ENCODE assay signal across 33 mouse cellular contexts in genomic region chr4:141781201-141781985, GRCm38 (mm10). TPM values are rescaled to one million over a fixed set of nuclear protein-coding genes. Genes with fewer than 3 reads are reported as not detected.
DNase-seq lines count a peak whose midpoint lies in the region; ATAC-seq lines count a peak whose summit lies in the region.
"Had no signal": no experiment of that assay in that cellular context is flagged by ENCODE, and none has a peak within 500 bp of the region (broad histone marks: within the 10 kb centered on the region; RNA-seq: fewer than 3 reads in every experiment).

No protein-coding gene starts in this region.

- no peaks in the 10 kb centered on the region for H3K9me3 ChIP-seq in heart, embryonic 12.5 days (replicated peaks)
- no peaks in the 10 kb centered on the region for H3K9me3 ChIP-seq in midbrain, embryonic 10.5 days (replicated peaks)
- H3K9me3 ChIP-seq: embryonic facial prominence, embryonic 12.5 days; embryonic facial prominence, embryonic 15.5 days; G1E; heart, embryonic 13.5 days had no signal

- no peaks in the 10 kb centered on the region for H3K27me3 ChIP-seq in heart, embryonic 12.5 days (replicated peaks)
- H3K27me3 ChIP-seq in midbrain, embryonic 10.5 days (ENCODE audit: low read depth, poor library complexity, severe bottlenecking): no peaks in the 10 kb centered on the region
- H3K27me3 ChIP-seq: CH12.LX; embryonic facial prominence, embryonic 12.5 days; embryonic facial prominence, embryonic 15.5 days; heart, embryonic 13.5 days; Patski had no signal

- peak; percentile 87 for DNase-seq in heart, adult 11 months
- peak; percentile 85 for DNase-seq in adrenal gland, adult 2 months
- peak; percentile 73 for DNase-seq in adrenal gland, postnatal 10 days
- DNase-seq in adrenal gland, postnatal 36 days: peak; percentile 81
- no peak for DNase-seq in layer of hippocampus, postnatal 14 days (ENCODE audit: low spot score in 2 of 2)
- DNase-seq in midbrain, embryonic 10.5 days (ENCODE audit: low spot score): no peak
- DNase-seq: B cell, adult 2 months; cerebellum, adult 11 months; cerebellum, adult 2 months; cerebellum, adult 9-11 months; cerebellum, postnatal 25 days; forebrain, postnatal 0 days; gastrocnemius, adult 2 months; gastrocnemius, postnatal 14 days; heart, adult 18-20 months; heart, postnatal 14 days; heart, postnatal 4 days had no signal

- ATAC-seq in heart, embryonic 12.5 days (ENCODE audit: insufficient number of reproducible peaks, low FRiP score): no peak
- ATAC-seq: forebrain, embryonic 14.5 days; forebrain, postnatal 0 days; hindbrain, postnatal 0 days; inflammation-experienced regulatory T-cells, adult 6 months; intestine, embryonic 16.5 days; Patski had no signal

- no peak overlapping the region for H3K4me2 ChIP-seq in heart, embryonic 12.5 days
- H3K4me2 ChIP-seq: embryonic facial prominence, embryonic 12.5 days; embryonic facial prominence, embryonic 15.5 days; heart, embryonic 13.5 days; hindbrain, embryonic 14.5 days had no signal

- no peaks in the 10 kb centered on the region for H3K4me1 ChIP-seq in heart, embryonic 12.5 days (replicated peaks)
- H3K4me1 ChIP-seq in midbrain, embryonic 10.5 days: no peaks in the 10 kb centered on the region
- H3K4me1 ChIP-seq: embryonic facial prominence, embryonic 12.5 days; embryonic facial prominence, embryonic 15.5 days; heart, embryonic 13.5 days had no signal

- H3K36me3 ChIP-seq in heart, embryonic 12.5 days: peaks cover 96% of the 10 kb centered on the region
- H3K36me3 ChIP-seq in midbrain, embryonic 10.5 days: peaks cover 97% of the 10 kb centered on the region

- H3K27ac ChIP-seq in heart, embryonic 12.5 days (ENCODE audit: poor library complexity, severe bottlenecking): no peak overlapping the region
- no peak overlapping the region for H3K27ac ChIP-seq in midbrain, embryonic 10.5 days (replicated peaks)
- H3K27ac ChIP-seq: embryonic facial prominence, embryonic 12.5 days; embryonic facial prominence, embryonic 15.5 days; gastrocnemius, adult 2 months; heart, embryonic 13.5 days; hindbrain, embryonic 14.5 days; hindbrain, postnatal 0 days had no signal

- no peak overlapping the region for H3K9ac ChIP-seq in heart, embryonic 12.5 days
- H3K9ac ChIP-seq: embryonic facial prominence, embryonic 12.5 days; embryonic facial prominence, embryonic 15.5 days; forebrain, postnatal 0 days; heart, embryonic 13.5 days; hindbrain, embryonic 14.5 days had no signal

- WGBS in heart, embryonic 12.5 days: 93% methylated on average over 8 of the region's 8 CpGs
- 96% methylated on average over 8 of the region's 8 CpGs for WGBS in midbrain, embryonic 10.5 days

- no peak overlapping the region for H3K4me3 ChIP-seq in heart, embryonic 12.5 days
- no peak overlapping the region for H3K4me3 ChIP-seq in midbrain, embryonic 10.5 days
- H3K4me3 ChIP-seq: embryonic facial prominence, embryonic 12.5 days; embryonic facial prominence, embryonic 15.5 days; gastrocnemius, adult 2 months; heart, embryonic 13.5 days had no signal

RNA-seq across cellular contexts. Expression of gene Dnajc16, which starts 9.3 kb away (rescaled TPM):
- 5.0 and 6.1 TPM in 2 replicates for polyA plus RNA-seq in heart, embryonic 12.5 days (2016; fragmentation: Nextera tagmentation; extraction: Ambion mirVana)
- total RNA-seq in adrenal gland, adult 2 months (2021): 10 to 100 TPM; 21.3 to 29.6 TPM
- 13.2 and 14.4 TPM in 2 replicates for polyA plus RNA-seq in adrenal gland, adult 2 months (2012; rRNA removed)
- total RNA-seq in adrenal gland, postnatal 10 days (2021): 10 to 100 TPM; 16.1 to 16.8 TPM
- 10 to 100 TPM; 23.6 to 26.0 TPM for total RNA-seq in adrenal gland, postnatal 36 days (2021)
- total RNA-seq in layer of hippocampus, postnatal 14 days (2021): 10 to 100 TPM; 29.4 to 33.3 TPM
- polyA plus RNA-seq in midbrain, embryonic 10.5 days (2016; fragmentation: Nextera tagmentation; extraction: Ambion mirVana): 4.4 and 5.3 TPM in 2 replicates

RNA-seq across cellular contexts. Expression of gene Casp9, which starts 12.0 kb away (rescaled TPM):
- 21.1 and 21.6 TPM in 2 replicates for polyA plus RNA-seq in heart, embryonic 12.5 days (2016; fragmentation: Nextera tagmentation; extraction: Ambion mirVana)
- total RNA-seq in adrenal gland, adult 2 months (2021): 10 to 100 TPM; 18.2 to 22.0 TPM
- polyA plus RNA-seq in adrenal gland, adult 2 months (2012; rRNA removed): 16.6 and 19.3 TPM in 2 replicates
- 10 to 100 TPM; 14.4 to 22.5 TPM for total RNA-seq in adrenal gland, postnatal 10 days (2021)
- 10 to 100 TPM; 16.8 to 24.3 TPM for total RNA-seq in adrenal gland, postnatal 36 days (2021)
- total RNA-seq in layer of hippocampus, postnatal 14 days (2021): 10 to 100 TPM; 23.1 to 23.3 TPM
- 24.4 and 28.8 TPM in 2 replicates for polyA plus RNA-seq in midbrain, embryonic 10.5 days (2016; fragmentation: Nextera tagmentation; extraction: Ambion mirVana)

RNA-seq across cellular contexts. Expression of gene Agmat, which starts 34.9 kb away (rescaled TPM):
- 0.92 and 1.3 TPM in 2 replicates for polyA plus RNA-seq in heart, embryonic 12.5 days (2016; fragmentation: Nextera tagmentation; extraction: Ambion mirVana)
- total RNA-seq in adrenal gland, adult 2 months (2021): 10 to 100 TPM; 25.7 to 59.4 TPM
- 5.8 and 9.2 TPM in 2 replicates for polyA plus RNA-seq in adrenal gland, adult 2 months (2012; rRNA removed)
- 10 to 100 TPM; 15.6 to 34.4 TPM for total RNA-seq in adrenal gland, postnatal 10 days (2021)
- 10 to 100 TPM; 35.7 to 41.3 TPM for total RNA-seq in adrenal gland, postnatal 36 days (2021)
- total RNA-seq in layer of hippocampus, postnatal 14 days (2021): not detected
- polyA plus RNA-seq in midbrain, embryonic 10.5 days (2016; fragmentation: Nextera tagmentation; extraction: Ambion mirVana): not detected in 2 replicates
- total RNA-seq: CH12.LX; common myeloid progenitor, adult 5-6 weeks; forebrain, postnatal 0 days; gastrocnemius, adult 2 months; hindbrain, postnatal 0 days had no signal
- polyA plus RNA-seq: embryonic facial prominence, embryonic 12.5 days; forebrain, embryonic 11.5 days; forebrain, embryonic 14.5 days; forebrain, postnatal 0 days; G1E; hindbrain, embryonic 11.5 days; inflammation-experienced regulatory T-cells, adult 6 months; Patski had no signal

RNA-seq across cellular contexts. Expression of gene Cela2a, which starts 44.6 kb away (rescaled TPM):
- polyA plus RNA-seq in heart, embryonic 12.5 days (2016; fragmentation: Nextera tagmentation; extraction: Ambion mirVana): not detected in 2 replicates
- not detected for total RNA-seq in adrenal gland, adult 2 months (2021)
- polyA plus RNA-seq in adrenal gland, adult 2 months (2012; rRNA removed): 0.25 and 0.59 TPM in 2 replicates
- not detected for total RNA-seq in adrenal gland, postnatal 10 days (2021)
- not detected for total RNA-seq in adrenal gland, postnatal 36 days (2021)
- not detected for total RNA-seq in layer of hippocampus, postnatal 14 days (2021)
- not detected in 2 replicates for polyA plus RNA-seq in midbrain, embryonic 10.5 days (2016; fragmentation: Nextera tagmentation; extraction: Ambion mirVana)
- total RNA-seq: common myeloid progenitor, adult 5-6 weeks; forebrain, postnatal 0 days; G1E; gastrocnemius, adult 2 months; gastrocnemius, postnatal 14 days; gastrocnemius, postnatal 4 days; heart, adult 18-20 months; heart, postnatal 14 days; heart, postnatal 4 days; hindbrain, postnatal 0 days had no signal
- polyA plus RNA-seq: embryonic facial prominence, embryonic 12.5 days; embryonic facial prominence, embryonic 15.5 days; forebrain, embryonic 11.5 days; forebrain, embryonic 14.5 days; G1E; heart, embryonic 13.5 days; hindbrain, embryonic 11.5 days; hindbrain, embryonic 14.5 days; inflammation-experienced regulatory T-cells, adult 6 months; Patski had no signal

RNA-seq across cellular contexts. Expression of gene Ddi2, which starts 58.2 kb away (rescaled TPM):
- 24.8 and 24.9 TPM in 2 replicates for polyA plus RNA-seq in heart, embryonic 12.5 days (2016; fragmentation: Nextera tagmentation; extraction: Ambion mirVana)
- 10 to 100 TPM; 38.5 to 78.4 TPM for total RNA-seq in adrenal gland, adult 2 months (2021)
- 16.8 and 22.1 TPM in 2 replicates for polyA plus RNA-seq in adrenal gland, adult 2 months (2012; rRNA removed)
- total RNA-seq in adrenal gland, postnatal 10 days (2021): 10 to 100 TPM; 48.6 to 59.9 TPM
- total RNA-seq in adrenal gland, postnatal 36 days (2021): 10 to 100 TPM; 56.6 to 58.9 TPM
- 10 to 100 TPM; 29.4 to 34.0 TPM for total RNA-seq in layer of hippocampus, postnatal 14 days (2021)
- 23.7 and 24.2 TPM in 2 replicates for polyA plus RNA-seq in midbrain, embryonic 10.5 days (2016; fragmentation: Nextera tagmentation; extraction: Ambion mirVana)

Comparison
In these comparisons a context has a peak if more than half of its experiments do, and no peak if none do; other contexts are left out.
1. DNase-seq: peak in heart, adult 11 months (single experiment), adrenal gland, adult 2 months (single experiment), adrenal gland, postnatal 10 days (single experiment) and adrenal gland, postnatal 36 days (2 of 2); none in layer of hippocampus, postnatal 14 days (0 of 2) and midbrain, embryonic 10.5 days (single experiment).
2. RNA of gene Agmat, which starts 34.9 kb away (total RNA-seq): 25.7 to 59.4 TPM in adrenal gland, adult 2 months, 35.7 to 41.3 TPM in adrenal gland, postnatal 36 days and 15.6 to 34.4 TPM in adrenal gland, postnatal 10 days; not detected in layer of hippocampus, postnatal 14 days; every median in the first group is over 10 times any median in the second.